Mouse (Mus musculus): ENCODE data around the gene C2. TPM values are rescaled to one million over a fixed set of nuclear protein-coding genes. Genes with fewer than 3 reads are reported as not detected.

Gene C2
- total RNA-seq (2014; rRNA removed): 2.9 and 3.1 TPM in 2 replicates
- polyA plus RNA-seq (2015; fragmentation: Nextera tagmentation; extraction: Ambion mirVana): 6.0 and 7.0 TPM in 2 replicates

- DNase-seq (ENCODE audit: low spot score): peak; percentile 82
- WGBS: 2% methylated on average over 17 of the region's 44 CpGs
- peaks cover 18% of the 10 kb centered on the region for H3K4me1 ChIP-seq (ENCODE audit: insufficient read depth, low read length)
These were observed at the start of gene C2, which contains the start of gene Ehmt2 for GRCm38 (mm10) chr17:34898160-34898586. C2 (minus strand) TSS chr17:34898265. Ehmt2 (plus strand) TSS chr17:34898469.

GRCm38 (mm10) chr17:34947606-34948005 is 49.5 kb upstream of the C2 start:
- peaks cover 7% of the 10 kb centered on the region; the same call in 1 of the 2 replicates for H3K36me3 ChIP-seq (ENCODE audit: insufficient read depth, low read length)
- no peak overlapping the region for H3K4me3 ChIP-seq (ENCODE audit: low read depth, low read length)
- H3K4me1 ChIP-seq (ENCODE audit: insufficient read depth, low read length): 0 out of 2 replicates have a peak, but pooled peaks cover 5% of the 10 kb centered on the region
- ATAC-seq (ENCODE audit: low FRiP score) (no peak), DNase-seq (ENCODE audit: low spot score) (peak; percentile 27)
- H3K9me3 ChIP-seq (ENCODE audit: low read length): no peaks in the 10 kb centered on the region
- TF ChIP-seq CTCF (IDR thresholded peaks at IDR 0.05): peak; percentile 59
- H3K27me3 ChIP-seq (ENCODE audit: insufficient read depth, low read length): no peaks in the 10 kb centered on the region
- 29% methylated on average over 8 of the region's 8 CpGs for WGBS
- H3K27ac ChIP-seq (ENCODE audit: low read depth, low read length): no peak overlapping the region
- H3K9ac ChIP-seq (replicated peaks; ENCODE audit: low read length, poor library complexity, severe bottlenecking): no peak overlapping the region
- no peak overlapping the region for H3K4me2 ChIP-seq (ENCODE audit: low read depth, low read length, poor library complexity, severe bottlenecking)

More at GRCm38 (mm10) chr17:34898160-34898586, at the start of gene C2, which contains the start of gene Ehmt2:
- no peaks in the 10 kb centered on the region for H3K27me3 ChIP-seq (ENCODE audit: insufficient read depth, low read length)
- H3K36me3 ChIP-seq (ENCODE audit: insufficient read depth, low read length): no peaks in the 10 kb centered on the region
- H3K4me3 ChIP-seq (ENCODE audit: low read depth, low read length): peak within 1 kb of the TSS; percentile 83
- no peak for TF ChIP-seq CTCF (IDR thresholded peaks at IDR 0.05)
- H3K4me2 ChIP-seq (ENCODE audit: low read depth, low read length, poor library complexity, severe bottlenecking): peak within 1 kb of the TSS; percentile 81
- H3K27ac ChIP-seq (ENCODE audit: low read depth, low read length): peak within 1 kb of the TSS; percentile 91
- peak; percentile 17 for ATAC-seq (ENCODE audit: low FRiP score)
- peak within 1 kb of the TSS; percentile 87 for H3K9ac ChIP-seq (replicated peaks; ENCODE audit: low read length, poor library complexity, severe bottlenecking)
- H3K9me3 ChIP-seq (ENCODE audit: low read length): no peaks in the 10 kb centered on the region

DNA sequence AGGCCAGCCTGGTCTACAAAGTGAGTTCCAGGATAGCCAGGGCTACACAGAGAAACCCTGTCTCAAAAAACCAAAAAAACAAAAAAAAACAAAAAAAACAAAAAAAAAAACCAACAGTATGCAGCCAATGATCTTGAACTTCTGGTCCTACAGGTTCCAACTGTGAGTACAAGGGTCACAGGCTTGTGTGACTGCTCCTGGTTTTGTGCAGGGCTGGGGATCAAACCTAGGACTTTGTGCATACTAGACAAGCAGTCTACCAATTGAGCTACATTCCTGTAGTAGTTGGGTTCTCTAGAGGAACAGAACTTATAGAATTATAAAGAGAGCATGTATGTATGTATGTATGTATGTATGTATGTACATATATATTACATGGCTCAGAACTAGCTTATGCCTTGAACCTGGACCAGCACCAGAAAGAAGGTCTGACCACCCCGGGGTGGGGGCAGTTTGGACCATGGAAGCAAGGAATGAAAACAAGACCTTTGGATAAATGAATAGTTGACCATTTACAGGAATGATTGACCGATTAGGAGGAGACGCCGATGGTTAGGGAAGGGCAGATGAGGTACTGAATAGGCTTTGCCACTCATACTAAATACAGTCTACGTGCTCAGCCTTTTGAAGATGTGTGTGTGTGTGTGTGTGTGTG is 48.5 kb upstream of the C2 start:
- Histone ChIP-seq H3K27ac (ENCODE audit: low read depth, low read length) (no peak overlapping the region), H3K9ac (replicated peaks; ENCODE audit: low read length, poor library complexity, severe bottlenecking) (no peak overlapping the region), H3K27me3 (ENCODE audit: insufficient read depth, low read length) (no peaks in the 10 kb centered on the region), H3K36me3 (ENCODE audit: insufficient read depth, low read length) (peaks cover 7% of the 10 kb centered on the region; the same call in 1 of the 2 replicates), H3K4me3 (ENCODE audit: low read depth, low read length) (no peak overlapping the region), H3K9me3 (ENCODE audit: low read length) (no peaks in the 10 kb centered on the region), H3K4me2 (ENCODE audit: low read depth, low read length, poor library complexity, severe bottlenecking) (no peak overlapping the region), H3K4me1 (ENCODE audit: insufficient read depth, low read length) (0 out of 2 replicates have a peak, but pooled peaks cover 5% of the 10 kb centered on the region)
- 92% methylated on average over 5 of the region's 5 CpGs for WGBS
- TF ChIP-seq CTCF (IDR thresholded peaks at IDR 0.05): no peak
- no peak for ATAC-seq (ENCODE audit: low FRiP score)
- DNase-seq (ENCODE audit: low spot score): no peak

DNA sequence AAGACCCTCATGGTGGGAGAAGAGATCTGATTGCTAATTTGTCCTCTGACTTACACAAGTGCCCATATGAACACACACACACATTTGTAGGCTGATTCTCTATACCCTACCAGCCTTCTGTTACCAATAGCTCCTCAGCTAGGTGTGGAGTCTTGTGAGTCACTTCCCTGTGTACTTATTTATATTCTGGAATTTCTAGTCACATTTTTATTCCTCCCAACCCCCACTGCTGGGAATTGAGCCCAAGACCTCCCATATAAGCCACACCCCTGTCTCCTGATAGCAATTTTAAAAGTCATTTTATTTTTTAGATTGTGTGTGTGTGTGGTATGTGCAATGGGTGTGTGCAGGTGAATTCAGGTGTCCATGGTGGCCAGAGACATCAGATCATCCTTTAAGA is 46.3 kb upstream of the C2 start:
- H3K27ac ChIP-seq (ENCODE audit: low read depth, low read length): no peak overlapping the region
- H3K4me2 ChIP-seq (ENCODE audit: low read depth, low read length, poor library complexity, severe bottlenecking): no peak overlapping the region
- no peak overlapping the region for H3K9ac ChIP-seq (replicated peaks; ENCODE audit: low read length, poor library complexity, severe bottlenecking)
- no peak for DNase-seq (ENCODE audit: low spot score)
- H3K4me3 ChIP-seq (ENCODE audit: low read depth, low read length): no peak overlapping the region
- no peaks in the 10 kb centered on the region for H3K27me3 ChIP-seq (ENCODE audit: insufficient read depth, low read length)
- no peaks in the 10 kb centered on the region for H3K4me1 ChIP-seq (ENCODE audit: insufficient read depth, low read length)
- ATAC-seq (ENCODE audit: low FRiP score): no peak
- no peaks in the 10 kb centered on the region for H3K9me3 ChIP-seq (ENCODE audit: low read length)
- TF ChIP-seq CTCF (IDR thresholded peaks at IDR 0.05): no peak
- no peaks in the 10 kb centered on the region for H3K36me3 ChIP-seq (ENCODE audit: insufficient read depth, low read length)

DNA sequence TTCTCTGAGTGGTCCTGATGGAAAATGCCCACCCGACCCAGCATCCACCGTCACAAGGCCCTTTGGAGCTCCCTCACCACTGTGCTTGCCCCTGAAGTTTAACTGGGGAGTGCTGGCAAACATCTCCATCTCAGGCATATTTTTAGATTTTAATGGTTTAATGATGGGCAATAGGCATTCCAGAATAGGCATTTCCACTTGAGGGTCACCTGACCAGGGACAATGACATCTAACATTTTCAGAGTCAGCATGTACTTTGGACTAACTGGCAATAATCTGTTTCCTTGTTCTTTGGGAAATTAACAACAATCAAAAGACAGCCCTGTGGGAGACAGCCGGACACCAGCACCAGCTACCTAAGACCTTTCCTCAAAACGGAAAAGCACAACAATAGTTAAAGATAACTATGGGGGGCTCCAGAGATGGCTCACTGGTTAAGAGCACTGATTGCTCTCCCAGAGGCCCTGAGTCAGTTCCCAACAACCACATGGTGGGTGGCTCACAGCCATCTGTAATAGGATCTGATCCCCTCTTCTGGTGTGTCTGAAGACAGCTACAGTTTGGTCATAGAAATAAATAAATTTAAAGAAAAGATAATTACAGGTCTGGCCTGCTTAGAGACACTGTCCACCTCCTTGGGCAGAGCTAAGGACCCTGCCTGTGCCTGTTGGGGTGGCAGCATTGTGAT is 45.2 kb upstream of the C2 start:
- Histone ChIP-seq H3K9ac (replicated peaks; ENCODE audit: low read length, poor library complexity, severe bottlenecking) (no peak overlapping the region), H3K4me3 (ENCODE audit: low read depth, low read length) (no peak overlapping the region), H3K27me3 (ENCODE audit: insufficient read depth, low read length) (no peaks in the 10 kb centered on the region), H3K36me3 (ENCODE audit: insufficient read depth, low read length) (no peaks in the 10 kb centered on the region), H3K27ac (ENCODE audit: low read depth, low read length) (no peak overlapping the region), H3K4me2 (ENCODE audit: low read depth, low read length, poor library complexity, severe bottlenecking) (no peak overlapping the region), H3K4me1 (ENCODE audit: insufficient read depth, low read length) (no peaks in the 10 kb centered on the region), H3K9me3 (ENCODE audit: low read length) (no peaks in the 10 kb centered on the region)
- no peak for TF ChIP-seq CTCF (IDR thresholded peaks at IDR 0.05)
- DNase-seq (ENCODE audit: low spot score): no peak
- 84% methylated on average over 4 of the region's 4 CpGs for WGBS
- ATAC-seq (ENCODE audit: low FRiP score): no peak
